Mouse (Mus musculus): ENCODE measurements around the gene Slc46a1.

Gene Slc46a1

DNA sequence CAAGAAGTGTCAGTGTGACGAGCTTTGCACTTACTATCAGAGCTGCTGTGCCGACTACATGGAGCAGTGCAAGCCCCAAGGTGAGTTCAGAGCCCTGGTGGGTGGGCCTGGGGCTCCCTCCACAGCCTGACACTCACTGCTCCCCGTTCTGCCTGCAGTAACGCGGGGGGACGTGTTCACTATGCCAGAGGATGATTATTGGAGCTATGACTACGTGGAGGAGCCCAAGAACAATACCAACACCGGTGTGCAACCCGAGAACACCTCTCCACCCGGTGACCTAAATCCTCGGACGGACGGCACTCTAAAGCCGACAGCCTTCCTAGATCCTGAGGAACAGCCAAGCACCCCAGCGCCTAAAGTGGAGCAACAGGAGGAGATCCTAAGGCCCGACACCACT is 34.0 kb downstream of the Slc46a1 start:
- ATAC-seq (ENCODE audit: insufficient number of reproducible peaks, low FRiP score, low TSS enrichment): no peak

DNA sequence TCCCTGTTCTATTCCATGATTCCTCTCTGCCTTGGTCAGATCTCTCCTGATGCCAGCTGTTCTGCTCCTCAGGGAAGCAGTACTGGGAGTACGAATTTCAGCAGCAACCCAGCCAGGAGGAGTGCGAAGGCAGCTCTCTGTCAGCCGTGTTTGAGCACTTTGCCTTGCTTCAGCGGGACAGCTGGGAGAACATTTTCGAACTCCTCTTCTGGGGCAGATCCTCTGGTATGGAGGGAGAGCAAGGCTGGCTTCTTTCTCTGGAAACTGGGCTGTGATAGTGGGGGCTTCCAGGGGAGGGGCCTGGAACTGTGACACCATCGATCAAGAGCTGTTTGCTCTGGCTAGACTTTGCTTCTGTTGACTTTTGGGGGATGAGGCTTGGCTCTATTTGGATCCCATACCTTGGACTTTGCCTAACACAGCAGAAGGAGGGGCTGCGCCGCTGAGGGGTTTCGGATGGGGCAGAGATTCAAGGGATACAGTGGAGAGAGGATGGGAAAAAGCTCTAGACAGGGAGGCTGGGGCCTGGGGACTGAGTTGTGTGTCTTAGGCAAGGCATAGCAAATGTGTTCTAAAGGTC is 35.2 kb downstream of the Slc46a1 start:
- no peak for ATAC-seq (ENCODE audit: insufficient number of reproducible peaks, low FRiP score, low TSS enrichment)

DNA sequence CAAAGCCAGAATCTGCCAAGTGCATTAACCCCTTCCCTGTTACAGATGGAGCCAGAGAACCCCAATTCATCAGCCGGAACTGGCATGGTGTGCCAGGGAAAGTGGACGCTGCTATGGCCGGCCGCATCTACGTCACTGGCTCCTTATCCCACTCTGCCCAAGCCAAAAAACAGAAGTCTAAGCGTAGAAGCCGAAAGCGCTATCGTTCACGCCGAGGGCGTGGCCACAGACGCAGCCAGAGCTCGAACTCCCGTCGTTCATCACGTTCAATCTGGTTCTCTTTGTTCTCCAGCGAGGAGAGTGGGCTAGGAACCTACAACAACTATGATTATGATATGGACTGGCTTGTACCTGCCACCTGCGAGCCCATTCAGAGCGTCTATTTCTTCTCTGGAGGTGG is 36.0 kb downstream of the Slc46a1 start:
- no peak for ATAC-seq (ENCODE audit: insufficient number of reproducible peaks, low FRiP score, low TSS enrichment)

DNA sequence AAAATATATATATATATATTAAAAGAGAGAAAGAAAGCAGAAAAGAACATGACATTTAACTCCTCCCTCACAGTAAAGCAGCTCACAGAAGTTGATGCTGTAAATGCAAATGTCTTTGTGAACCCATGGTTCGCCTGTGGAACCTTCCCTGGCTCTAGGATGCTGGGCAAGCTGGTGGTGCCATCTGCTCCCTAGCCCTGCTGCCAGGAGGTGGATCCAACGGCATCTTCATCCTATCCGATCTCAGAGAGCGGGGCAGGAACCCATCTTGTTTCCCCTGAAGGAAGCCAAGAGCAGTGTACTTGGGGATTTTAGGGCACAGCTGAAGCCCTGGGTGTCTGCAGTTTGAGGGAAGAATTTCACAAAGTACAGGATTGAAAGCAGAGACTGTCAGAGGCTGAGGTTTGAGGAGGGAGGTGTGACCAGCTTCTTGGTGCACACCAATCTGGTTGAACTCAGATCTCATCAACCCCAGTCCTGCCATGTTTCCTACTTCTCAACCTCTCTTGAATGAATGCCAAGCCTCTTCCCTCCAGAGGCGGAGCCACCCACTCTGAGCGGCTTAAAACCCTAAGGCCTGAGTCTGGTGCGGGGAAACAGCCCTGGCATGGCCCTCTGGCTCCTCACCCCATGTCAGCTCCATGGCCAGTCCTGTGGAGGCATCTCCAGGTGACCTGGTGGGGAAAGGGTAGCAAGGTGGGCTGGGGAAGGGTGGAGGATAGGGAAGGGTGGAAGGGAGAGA is 37.6 kb downstream of the Slc46a1 start, which contains the start of gene Sebox:
Sebox (plus strand) TSS at position 539 of the 742 bp plus-strand sequence.
- peak; percentile 84; the same call in 1 of the 2 replicates for ATAC-seq (ENCODE audit: insufficient number of reproducible peaks, low FRiP score, low TSS enrichment)

DNA sequence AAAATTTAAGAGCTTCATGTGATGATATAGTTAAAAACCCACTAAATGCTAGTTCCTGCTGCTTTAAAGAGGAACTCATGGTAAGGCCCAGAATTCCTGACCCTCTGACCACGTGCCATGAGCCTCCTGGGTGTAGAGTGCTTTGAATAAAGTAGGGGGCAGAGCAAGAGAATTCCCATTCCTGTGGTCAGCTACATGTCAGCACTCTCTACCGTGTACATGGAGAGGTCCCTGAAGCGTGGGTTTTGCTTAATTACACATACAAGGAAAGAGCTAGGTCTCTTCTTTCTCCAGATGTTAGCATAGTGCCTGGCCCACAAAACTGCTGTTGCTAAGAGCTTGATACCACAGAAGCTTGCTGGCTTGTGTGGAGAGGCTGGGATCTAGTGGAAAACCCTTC is 39.9 kb downstream of the Slc46a1 start:
- no peak for ATAC-seq (ENCODE audit: insufficient number of reproducible peaks, low FRiP score, low TSS enrichment)

DNA sequence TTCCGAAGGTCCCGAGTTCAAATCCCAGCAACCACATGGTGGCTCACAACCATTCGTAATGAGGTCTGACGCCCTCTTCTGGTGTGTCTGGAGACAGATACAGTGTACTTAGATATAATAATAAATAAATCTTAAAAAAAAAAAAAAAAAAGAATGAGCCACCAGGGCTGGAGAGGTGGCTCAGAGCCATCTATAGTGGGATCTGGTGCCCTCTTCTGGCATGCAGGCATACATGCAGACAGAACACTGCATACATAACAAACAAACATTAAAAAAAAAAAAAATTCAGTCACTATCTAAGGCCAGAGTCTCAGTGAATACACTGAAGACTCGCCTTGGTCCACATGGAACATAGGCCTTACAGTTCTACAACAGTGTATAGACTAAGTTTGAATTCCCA is 43.7 kb downstream of the Slc46a1 start:
- ATAC-seq (ENCODE audit: insufficient number of reproducible peaks, low FRiP score, low TSS enrichment): no peak

DNA sequence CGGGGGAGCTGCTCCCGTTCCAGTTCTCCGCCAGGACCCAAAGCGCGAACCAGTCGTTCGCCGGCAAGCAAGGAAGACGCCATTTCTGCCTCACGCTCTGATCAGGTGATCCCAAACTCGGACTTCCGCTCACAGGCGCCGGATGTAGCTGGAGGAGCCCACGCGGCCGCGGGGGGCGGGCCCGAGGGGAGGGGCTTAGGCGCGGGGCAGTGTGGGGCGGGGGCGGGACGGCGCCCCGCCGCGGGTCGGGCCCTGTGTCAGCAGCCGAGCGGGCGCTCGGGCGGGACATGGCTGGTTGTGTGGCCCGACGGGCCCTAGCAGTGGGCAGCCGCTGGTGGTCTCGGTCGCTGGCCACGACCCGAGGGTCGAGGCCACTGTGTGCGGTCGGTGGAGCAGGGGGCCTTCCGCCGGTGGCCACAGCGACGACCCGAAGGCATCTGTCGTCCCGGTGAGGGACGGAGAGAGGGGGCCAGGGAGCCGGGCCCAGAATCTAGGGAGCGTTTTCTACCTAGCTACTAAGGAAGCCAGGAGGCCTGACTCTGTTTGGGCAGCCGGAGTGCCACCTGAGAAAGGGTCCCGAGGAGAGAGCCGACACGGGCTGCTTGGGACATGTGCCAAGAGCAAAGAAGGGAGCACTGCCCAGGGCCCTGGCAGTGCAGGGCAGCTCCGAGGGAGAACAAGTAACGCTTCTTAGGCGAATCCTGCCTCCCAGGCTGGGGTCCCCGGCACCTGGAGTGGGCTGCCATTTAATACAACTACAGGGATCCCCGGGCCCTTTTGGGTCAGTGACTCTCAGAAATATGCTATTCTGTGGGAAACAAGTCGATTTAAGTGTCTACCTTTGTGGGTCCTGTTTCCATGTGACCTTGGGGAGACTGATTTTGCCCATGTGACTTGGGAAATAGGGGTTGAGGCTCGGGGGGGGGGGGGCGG is 46.8 kb downstream of the Slc46a1 start, which contains the start of the genes Tmem199 and Poldip2:
Tmem199 (minus strand) TSS at position 148 of the 933 bp plus-strand sequence.
Poldip2 (plus strand) TSS at position 169 of the 933 bp plus-strand sequence.
- peak; percentile 84 for ATAC-seq (ENCODE audit: insufficient number of reproducible peaks, low FRiP score, low TSS enrichment)

DNA sequence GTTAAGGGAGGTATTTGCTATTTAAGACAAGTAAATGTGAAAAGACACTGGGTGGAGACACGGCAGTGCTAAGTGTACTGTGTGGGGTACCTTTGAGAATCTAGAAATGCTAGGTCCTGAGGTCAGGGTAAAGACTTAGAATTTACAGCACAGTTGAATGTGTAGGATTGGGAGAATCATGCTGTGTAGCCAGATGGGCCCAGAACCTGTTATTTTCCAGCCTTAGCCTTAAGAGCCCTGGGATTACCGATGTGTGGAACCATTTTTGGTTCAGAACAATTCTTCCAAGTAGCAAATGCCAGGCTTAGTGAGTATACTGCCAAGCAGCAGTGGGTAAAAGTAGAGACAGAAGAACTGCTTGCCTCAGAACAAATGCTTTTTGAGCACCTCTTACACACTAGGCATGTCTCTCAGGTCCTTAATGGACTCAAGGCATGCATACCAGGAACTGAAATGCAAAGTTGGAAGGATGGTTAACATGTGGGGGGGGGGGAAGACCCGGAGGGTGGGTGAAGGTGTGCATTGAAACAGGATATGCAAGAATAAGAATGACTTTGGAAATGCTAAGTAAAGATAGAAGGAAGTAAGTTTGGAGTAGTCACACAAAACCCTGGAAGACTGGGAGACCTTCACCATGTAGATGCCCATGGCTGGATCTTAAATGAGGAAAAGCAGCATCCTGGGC is 47.8 kb downstream of the Slc46a1 start:
- no peak for ATAC-seq (ENCODE audit: insufficient number of reproducible peaks, low FRiP score, low TSS enrichment)

DNA sequence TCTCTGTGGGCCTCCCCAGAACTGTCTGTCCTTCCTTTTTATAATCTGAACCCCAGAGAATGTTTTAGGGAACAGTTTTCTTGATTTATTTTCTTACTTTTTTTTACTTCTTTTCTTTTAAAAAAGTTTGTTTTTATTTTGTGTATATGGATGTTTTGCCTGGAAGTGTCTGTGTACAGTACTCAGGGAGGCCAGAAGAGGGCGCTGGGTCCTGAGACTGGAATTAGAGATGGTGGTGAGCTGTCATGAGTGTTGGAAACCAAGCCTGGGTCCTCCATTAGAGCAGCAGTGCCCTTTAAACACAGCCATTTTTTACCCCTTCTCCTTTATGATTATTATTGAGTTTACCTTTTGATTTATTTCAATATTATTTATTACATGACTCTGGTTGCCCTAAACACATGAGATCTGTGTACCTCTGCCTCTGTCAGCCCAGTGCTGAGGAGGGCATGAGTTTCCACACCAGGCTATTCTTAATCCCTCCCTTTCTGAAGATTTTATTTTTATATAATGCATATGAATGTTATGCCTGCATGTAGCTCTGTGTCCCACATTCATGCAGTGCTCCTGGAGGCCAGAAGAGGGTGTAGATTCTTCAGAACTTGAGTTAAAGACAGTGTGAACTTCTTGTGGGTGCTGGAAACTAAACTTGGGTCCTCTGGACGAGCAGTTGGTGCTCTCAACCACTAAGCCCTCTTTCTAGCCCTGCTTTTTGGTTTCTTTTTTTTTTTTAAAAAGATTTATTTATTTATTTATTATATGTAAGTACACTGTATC is 50.2 kb downstream of the Slc46a1 start:
- ATAC-seq (ENCODE audit: insufficient number of reproducible peaks, low FRiP score, low TSS enrichment): no peak

DNA sequence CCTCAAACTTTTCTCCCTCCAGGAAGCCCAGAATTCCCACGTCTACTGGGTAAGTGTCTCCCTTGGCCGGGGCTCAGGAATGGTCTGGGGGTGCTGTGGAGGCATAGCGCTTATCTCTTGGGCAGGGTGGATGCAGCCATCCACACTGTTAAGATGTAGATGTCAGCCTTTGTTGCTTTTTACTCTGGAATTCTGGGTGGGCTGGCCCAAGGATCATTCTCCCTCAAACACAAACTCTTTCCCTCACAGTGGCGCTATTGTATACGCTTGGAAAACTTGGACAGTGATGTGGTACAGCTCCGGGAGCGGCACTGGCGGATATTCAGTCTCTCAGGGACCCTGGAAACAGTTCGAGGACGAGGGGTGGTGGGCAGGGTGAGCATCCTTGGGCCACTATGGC is 53.4 kb downstream of the Slc46a1 start:
- no peak for ATAC-seq (ENCODE audit: insufficient number of reproducible peaks, low FRiP score, low TSS enrichment)

All from cerebellum, adult (tissue).